Mouse (Mus musculus): ENCODE data around the gene Jarid2.

- TF ChIP-seq USF1 (IDR thresholded peaks at IDR 0.05; ENCODE audit: low read depth) (no peak), POLR2A (IDR thresholded peaks at IDR 0.05; ENCODE audit: insufficient read length, low read depth) (no peak), TCF12 (IDR thresholded peaks at IDR 0.05; ENCODE audit: insufficient read depth, poor library complexity, severe bottlenecking) (no peak), POLR2AphosphoS2 (IDR thresholded peaks at IDR 0.05; ENCODE audit: insufficient read length, low read depth) (no peak), MAX (IDR thresholded peaks at IDR 0.05; ENCODE audit: low read depth) (no peak), SRF (IDR thresholded peaks at IDR 0.05; ENCODE audit: control insufficient read depth, insufficient read length, low read depth) (no peak), E2F4 (IDR thresholded peaks at IDR 0.05; ENCODE audit: insufficient read depth) (no peak), MYOD1 (IDR thresholded peaks at IDR 0.05; ENCODE audit: control insufficient read depth in 1 of 3, insufficient read length in 2 of 3, low read depth in 2 of 3) (no peak), TCF3 (IDR thresholded peaks at IDR 0.05; ENCODE audit: insufficient read length, low read depth) (no peak), MYOG (IDR thresholded peaks at IDR 0.05; ENCODE audit: control insufficient read depth in 1 of 3, insufficient read depth in 1 of 3, insufficient read length in 2 of 3, low read depth in 2 of 3) (no peak)
Measured at GRCm38 (mm10) chr13:44907702-44908101, 178.4 kb downstream of the Jarid2 start.
